Mouse (Mus musculus) midbrain, embryonic 16.5 days (tissue): ENCODE measurements around the gene Gm11232. TPM values are rescaled to one million over a fixed set of nuclear protein-coding genes. Genes with fewer than 3 reads are reported as not detected.

ENCODE experiments used
- ATAC-seq: fragments of 200-750 bp; cut with Nextera tagmentation; 2 replicates; pipeline ENCODE4 v1.8.0; 2017; ENCODE audit warnings: moderate TSS enrichment
- H3K27ac ChIP-seq: fragments of 300-500 bp; sonication (generic); 2 replicates; pipeline ENCODE4 v1.5.1; 2014; ENCODE audit warnings: mild to moderate bottlenecking, low read length, mixed read lengths
- H3K27me3 ChIP-seq: fragments of 300-500 bp; sonication (generic); 2 replicates; pipeline ENCODE4 v1.6.1; 2014; ENCODE audit warnings: low read depth, low read length, mixed read lengths; ENCODE audit not compliant: control insufficient read depth, insufficient read depth
- H3K36me3 ChIP-seq: fragments of 300-500 bp; sonication (generic); 2 replicates; pipeline ENCODE4 v1.6.1; 2014; ENCODE audit warnings: mild to moderate bottlenecking, low read length, moderate library complexity, mixed read lengths; ENCODE audit not compliant: control insufficient read depth, insufficient read depth
- H3K4me1 ChIP-seq: fragments of 300-500 bp; sonication (generic); 2 replicates; pipeline ENCODE4 v1.6.1; 2014; ENCODE audit warnings: mild to moderate bottlenecking, low read length, mixed read lengths; ENCODE audit not compliant: control insufficient read depth, insufficient read depth
- H3K4me2 ChIP-seq: fragments of 300-500 bp; sonication (generic); 2 replicates; pipeline ENCODE4 v1.6.1; 2014; ENCODE audit warnings: mild to moderate bottlenecking, low read length, mixed read lengths
- H3K4me3 ChIP-seq: fragments of 300-500 bp; sonication (generic); 2 replicates; pipeline ENCODE4 v1.5.1; 2014; ENCODE audit warnings: low read depth, mild to moderate bottlenecking, low read length, moderate library complexity, mixed read lengths
- H3K9ac ChIP-seq: fragments of 300-500 bp; sonication (generic); 2 replicates; pipeline ENCODE4 v1.6.1; 2014; ENCODE audit warnings: low read depth, low read length, mixed read lengths
- H3K9me3 ChIP-seq: fragments of 300-500 bp; sonication (generic); replicated peaks from 2 replicates; pipeline ENCODE4 v1.6.1; 2014; ENCODE audit warnings: mild to moderate bottlenecking, low read length, mixed read lengths; ENCODE audit not compliant: control insufficient read depth, poor library complexity, severe bottlenecking
- WGBS: fragments of 180-500 bp; shearing (Covaris S2); extraction: QIAGEN DNeasy Blood & Tissue Kit; methylation state at CpG from one replicate; pipeline ENCODE4 v1.1.7; 2014; 5-methylcytosine and 5-hydroxymethylcytosine counted together
- polyA plus RNA-seq: library from polyadenylated mRNA; unstranded; fragments of >200 nt; fragmentation: Nextera tagmentation; extraction: Ambion mirVana; gene quantifications from 2 replicates; pipeline ENCODE4 v1.2.1, GENCODE M21; 2015

Gene Gm11232
- not detected in 2 replicates for polyA plus RNA-seq

- Histone ChIP-seq H3K4me1 (no peaks in the 10 kb centered on the region), H3K27me3 (no peaks in the 10 kb centered on the region), H3K36me3 (no peaks in the 10 kb centered on the region), H3K27ac (no peak within 1 kb of the TSS), H3K9me3 (no peaks in the 10 kb centered on the region), H3K4me3 (no peak within 1 kb of the TSS), H3K4me2 (no peak within 1 kb of the TSS), H3K9ac (no peak within 1 kb of the TSS)
- no peak for ATAC-seq
- 72% methylated on average over 2 of the region's 2 CpGs for WGBS
Measured at GRCm38 (mm10) chr4:71757865-71758264, at the start of gene Gm11232. TSS of gene Gm11232 (minus strand) at chr4:71757965.

GRCm38 (mm10) chr4:71805977-71806534 lies 48.3 kb upstream of the Gm11232 start:
- 75% methylated on average over 2 of the region's 2 CpGs for WGBS
- H3K9ac ChIP-seq: no peak overlapping the region
- H3K27me3 ChIP-seq: no peaks in the 10 kb centered on the region
- no peak overlapping the region for H3K4me2 ChIP-seq
- H3K9me3 ChIP-seq: no peaks in the 10 kb centered on the region
- H3K4me1 ChIP-seq: peaks cover 4% of the 10 kb centered on the region; the same call in 1 of the 2 replicates
- H3K27ac ChIP-seq: no peak overlapping the region
- no peak overlapping the region for H3K4me3 ChIP-seq
- no peaks in the 10 kb centered on the region for H3K36me3 ChIP-seq
- ATAC-seq: no peak

- no peaks in the 10 kb centered on the region for H3K9me3 ChIP-seq
- no peak for ATAC-seq
- H3K9ac ChIP-seq: no peak overlapping the region
- no peak overlapping the region for H3K4me2 ChIP-seq
- H3K27ac ChIP-seq: no peak overlapping the region
- WGBS: 75% methylated on average over 1 of the region's 1 CpGs
- no peaks in the 10 kb centered on the region for H3K4me1 ChIP-seq
- H3K27me3 ChIP-seq: no peaks in the 10 kb centered on the region
- no peaks in the 10 kb centered on the region for H3K36me3 ChIP-seq
- H3K4me3 ChIP-seq: no peak overlapping the region
Measured at GRCm38 (mm10) chr4:71765529-71765928, 7.8 kb upstream of the Gm11232 start.

- Histone ChIP-seq H3K4me2 (no peak overlapping the region), H3K36me3 (no peaks in the 10 kb centered on the region), H3K27me3 (no peaks in the 10 kb centered on the region), H3K4me3 (no peak overlapping the region), H3K4me1 (no peaks in the 10 kb centered on the region), H3K9ac (no peak overlapping the region), H3K27ac (no peak overlapping the region), H3K9me3 (no peaks in the 10 kb centered on the region)
- 11% methylated on average over 3 of the region's 3 CpGs for WGBS
- peak; percentile 93 for ATAC-seq
Measured at GRCm38 (mm10) chr4:71765071-71765470, 7.3 kb upstream of the Gm11232 start.

GRCm38 (mm10) chr4:71756441-71757221 lies 1.1 kb downstream of the Gm11232 start:
- H3K9me3 ChIP-seq: no peaks in the 10 kb centered on the region
- no peak overlapping the region for H3K9ac ChIP-seq
- no peak for ATAC-seq
- H3K4me3 ChIP-seq: no peak overlapping the region
- H3K4me1 ChIP-seq: no peaks in the 10 kb centered on the region
- H3K27me3 ChIP-seq: no peaks in the 10 kb centered on the region
- no peak overlapping the region for H3K27ac ChIP-seq
- 84% methylated on average over 11 of the region's 11 CpGs for WGBS
- no peak overlapping the region for H3K4me2 ChIP-seq
- H3K36me3 ChIP-seq: no peaks in the 10 kb centered on the region

GRCm38 (mm10) chr4:71745741-71746140 lies 12.0 kb downstream of the Gm11232 start:
- Histone ChIP-seq H3K9ac (no peak overlapping the region), H3K27me3 (no peaks in the 10 kb centered on the region), H3K4me1 (no peaks in the 10 kb centered on the region), H3K4me3 (no peak overlapping the region), H3K4me2 (no peak overlapping the region), H3K9me3 (no peaks in the 10 kb centered on the region), H3K27ac (no peak overlapping the region), H3K36me3 (no peaks in the 10 kb centered on the region)
- ATAC-seq: no peak
- WGBS: 77% methylated on average over 1 of the region's 1 CpGs

GRCm38 (mm10) chr4:71736529-71736928 lies 21.2 kb downstream of the Gm11232 start:
- Histone ChIP-seq H3K4me1 (no peaks in the 10 kb centered on the region), H3K9ac (no peak overlapping the region), H3K36me3 (no peaks in the 10 kb centered on the region), H3K27ac (no peak overlapping the region), H3K9me3 (no peaks in the 10 kb centered on the region), H3K27me3 (no peaks in the 10 kb centered on the region), H3K4me2 (no peak overlapping the region), H3K4me3 (no peak overlapping the region)
- no peak for ATAC-seq

- no peaks in the 10 kb centered on the region for H3K4me1 ChIP-seq
- no peak overlapping the region for H3K4me3 ChIP-seq
- WGBS: 66% methylated on average over 3 of the region's 3 CpGs
- H3K27ac ChIP-seq: no peak overlapping the region
- H3K4me2 ChIP-seq: no peak overlapping the region
- no peak for ATAC-seq
- no peaks in the 10 kb centered on the region for H3K9me3 ChIP-seq
- H3K36me3 ChIP-seq: no peaks in the 10 kb centered on the region
- H3K27me3 ChIP-seq: no peaks in the 10 kb centered on the region
- no peak overlapping the region for H3K9ac ChIP-seq
Measured at GRCm38 (mm10) chr4:71735261-71735660, 22.5 kb downstream of the Gm11232 start.

GRCm38 (mm10) chr4:71729401-71729800 lies 28.4 kb downstream of the Gm11232 start:
- H3K27me3 ChIP-seq: no peaks in the 10 kb centered on the region
- H3K4me2 ChIP-seq: no peak overlapping the region
- no peak overlapping the region for H3K9ac ChIP-seq
- H3K27ac ChIP-seq: no peak overlapping the region
- H3K9me3 ChIP-seq: no peaks in the 10 kb centered on the region
- no peak for ATAC-seq
- no peaks in the 10 kb centered on the region for H3K36me3 ChIP-seq
- no peaks in the 10 kb centered on the region for H3K4me1 ChIP-seq
- no peak overlapping the region for H3K4me3 ChIP-seq
